Mouse (Mus musculus) liver, embryonic 16.5 days (tissue): Measurements from ENCODE around the gene Sema3d. TPM values are rescaled to one million over a fixed set of nuclear protein-coding genes. Genes with fewer than 3 reads are reported as not detected.

Experiments used
- ATAC-seq: fragments of 200-750 bp; cut with Nextera tagmentation; 2 replicates; pipeline ENCODE4 v1.8.0; 2017; ENCODE audit warnings: low read depth, mild to moderate bottlenecking, moderate number of reproducible peaks, moderate library complexity
- H3K27ac ChIP-seq: fragments of 300-500 bp; sonication (generic); 2 replicates; pipeline ENCODE4 v1.5.1; 2014; ENCODE audit warnings: mild to moderate bottlenecking, low read length
- H3K27me3 ChIP-seq: fragments of 300-500 bp; sonication (generic); 2 replicates; pipeline ENCODE4 v1.6.1; 2014; ENCODE audit warnings: low read depth, low read length, mixed read lengths; ENCODE audit not compliant: control insufficient read depth, insufficient read depth
- H3K36me3 ChIP-seq: fragments of 300-500 bp; sonication (generic); 2 replicates; pipeline ENCODE4 v1.6.1; 2014; ENCODE audit warnings: mild to moderate bottlenecking; ENCODE audit not compliant: control insufficient read depth, insufficient read depth
- H3K4me1 ChIP-seq: fragments of 300-500 bp; sonication (generic); 2 replicates; pipeline ENCODE4 v1.6.1; 2014; ENCODE audit warnings: low read depth, low read length, mixed read lengths; ENCODE audit not compliant: control insufficient read depth
- H3K4me2 ChIP-seq: fragments of 300-500 bp; sonication (generic); 2 replicates; pipeline ENCODE4 v1.6.1; 2014; ENCODE audit warnings: low read depth, low read length, mixed read lengths
- H3K4me3 ChIP-seq: fragments of 300-500 bp; sonication (generic); 2 replicates; pipeline ENCODE4 v1.5.1; 2014; ENCODE audit warnings: low read depth, mild to moderate bottlenecking, low read length
- H3K9ac ChIP-seq: fragments of 300-500 bp; sonication (generic); 2 replicates; pipeline ENCODE4 v1.6.1; 2014; ENCODE audit warnings: low read depth, low read length
- H3K9me3 ChIP-seq: fragments of 300-500 bp; sonication (generic); replicated peaks from 2 replicates; pipeline ENCODE4 v1.6.1; 2016; ENCODE audit warnings: low read length; ENCODE audit not compliant: control insufficient read depth
- WGBS: fragments of 180-500 bp; shearing (Covaris S2); extraction: QIAGEN DNeasy Blood & Tissue Kit; methylation state at CpG from one replicate; pipeline ENCODE4 v1.1.7; 2014; ENCODE audit not compliant: insufficient replicate concordance; 5-methylcytosine and 5-hydroxymethylcytosine counted together
- polyA plus RNA-seq: library from polyadenylated mRNA; unstranded; fragments of >200 nt; fragmentation: Nextera tagmentation; extraction: Ambion mirVana; gene quantifications from 2 replicates; pipeline ENCODE4 v1.2.1, GENCODE M21; 2015

Gene Sema3d
- polyA plus RNA-seq, 1 experiment from 2014 or later, result 1.4 TPM

DNA sequence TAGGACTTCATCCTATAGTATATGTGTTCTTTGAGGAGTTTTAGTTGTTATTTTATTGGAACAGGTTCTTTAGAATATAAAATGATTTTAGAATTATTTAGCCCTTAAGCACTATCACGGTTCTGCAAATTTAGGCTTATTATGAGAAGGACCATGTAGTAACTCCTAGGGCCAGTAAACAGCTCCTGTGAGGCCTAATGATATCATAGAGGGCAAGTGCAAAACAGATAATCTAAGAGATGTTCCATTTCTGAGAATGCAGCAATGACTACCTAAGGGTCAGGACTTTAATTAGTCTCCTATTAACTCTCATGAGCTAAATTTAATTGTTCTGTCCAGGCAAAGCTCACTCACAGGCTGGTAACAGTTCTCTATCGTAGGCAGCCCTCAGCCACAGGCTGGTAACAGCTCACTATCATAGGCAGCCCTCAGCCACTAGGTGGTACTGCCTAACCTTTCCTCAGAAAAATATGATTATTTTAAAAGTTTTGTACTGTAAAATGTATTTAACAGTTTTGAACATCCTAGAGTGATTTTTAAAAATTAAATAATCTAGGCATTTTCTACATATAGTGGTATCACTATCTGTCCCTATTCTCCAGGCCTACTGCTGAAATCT, 181.5 kb downstream of the Sema3d start:
- Histone ChIP-seq H3K9me3 (no peaks in the 10 kb centered on the region), H3K36me3 (no peaks in the 10 kb centered on the region), H3K4me3 (no peak overlapping the region), H3K4me2 (no peak overlapping the region), H3K27me3 (no peaks in the 10 kb centered on the region), H3K27ac (no peak overlapping the region), H3K4me1 (no peaks in the 10 kb centered on the region), H3K9ac (no peak overlapping the region)
- 55% methylated on average over 2 of the region's 2 CpGs for WGBS
- no peak for ATAC-seq

DNA sequence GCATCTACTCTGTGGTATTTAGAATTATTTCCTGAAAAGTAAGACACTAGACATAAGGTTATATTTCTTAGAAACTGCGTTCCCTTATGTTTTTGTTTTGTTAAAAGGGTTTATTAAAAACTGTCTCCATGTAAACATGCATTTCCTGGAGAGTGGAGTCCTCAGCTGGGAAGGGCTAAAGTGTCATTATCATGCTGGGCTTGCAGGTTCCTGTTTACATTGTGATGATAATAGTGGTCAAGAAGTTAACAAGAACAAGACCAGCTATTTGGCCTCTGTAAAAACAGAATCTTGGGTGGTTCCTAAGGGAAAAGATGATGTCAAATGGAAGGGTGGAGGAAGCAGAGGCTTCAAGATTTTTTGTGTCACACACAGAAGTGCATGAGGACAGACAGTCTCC, 183.4 kb downstream of the Sema3d start:
- ATAC-seq, result no peak
- no peaks in the 10 kb centered on the region for H3K27me3 ChIP-seq
- WGBS, result 33% methylated on average over 1 of the region's 1 CpGs
- H3K4me2 ChIP-seq, result no peak overlapping the region
- no peak overlapping the region for H3K4me3 ChIP-seq
- H3K36me3 ChIP-seq, result no peaks in the 10 kb centered on the region
- no peak overlapping the region for H3K27ac ChIP-seq
- no peaks in the 10 kb centered on the region for H3K4me1 ChIP-seq
- H3K9ac ChIP-seq, result no peak overlapping the region
- H3K9me3 ChIP-seq, result no peaks in the 10 kb centered on the region

DNA sequence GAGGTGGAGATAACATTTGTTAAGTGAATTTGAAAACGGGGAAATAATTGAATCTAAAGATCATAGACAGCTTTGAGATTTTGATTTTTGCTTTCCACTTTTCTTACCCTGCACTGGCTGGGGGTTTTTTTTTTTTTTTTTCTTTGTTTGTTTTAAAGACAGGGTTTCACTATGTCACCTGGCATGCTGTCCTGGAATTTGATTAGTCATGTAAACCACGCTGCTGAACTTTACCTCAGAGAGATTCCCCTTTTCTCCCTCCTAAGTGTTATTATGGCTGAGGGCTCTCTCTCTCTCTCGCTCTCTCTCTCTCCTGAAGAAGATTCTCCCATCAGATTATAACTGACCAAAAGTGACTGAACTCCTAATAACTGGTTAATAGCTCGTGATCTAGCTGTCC, 191.4 kb downstream of the Sema3d start:
- no peak overlapping the region for H3K4me3 ChIP-seq
- ATAC-seq, result no peak
- 35% methylated on average over 4 of the region's 4 CpGs for WGBS
- H3K36me3 ChIP-seq, result no peaks in the 10 kb centered on the region
- no peak overlapping the region for H3K9ac ChIP-seq
- H3K27ac ChIP-seq, result no peak overlapping the region
- no peaks in the 10 kb centered on the region for H3K27me3 ChIP-seq
- no peak overlapping the region for H3K4me2 ChIP-seq
- H3K4me1 ChIP-seq, result no peaks in the 10 kb centered on the region
- H3K9me3 ChIP-seq, result no peaks in the 10 kb centered on the region

DNA sequence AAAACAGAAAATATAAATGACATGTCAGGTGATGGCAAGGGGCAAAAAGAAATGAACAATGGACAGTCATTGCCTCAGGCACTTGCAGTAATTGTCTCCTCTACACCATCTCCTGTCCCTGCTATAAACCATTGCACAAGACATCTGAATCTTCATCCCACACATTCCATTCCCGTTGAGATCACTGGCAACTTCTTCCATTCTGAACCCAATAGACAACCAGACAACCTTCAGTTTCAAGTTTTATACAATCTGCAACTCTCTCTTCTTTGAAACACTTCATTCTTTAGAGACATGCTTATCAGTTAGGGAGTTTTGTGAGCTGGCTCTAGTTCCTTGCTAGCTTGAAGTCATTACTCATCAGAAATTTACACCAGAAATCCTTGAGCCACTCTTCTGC, 192.1 kb downstream of the Sema3d start:
- Histone ChIP-seq H3K9me3 (no peaks in the 10 kb centered on the region), H3K4me1 (no peaks in the 10 kb centered on the region), H3K9ac (no peak overlapping the region), H3K36me3 (no peaks in the 10 kb centered on the region), H3K27ac (no peak overlapping the region), H3K4me2 (no peak overlapping the region), H3K4me3 (no peak overlapping the region), H3K27me3 (no peaks in the 10 kb centered on the region)
- WGBS, result 36% methylated on average over 1 of the region's 1 CpGs
- no peak for ATAC-seq

DNA sequence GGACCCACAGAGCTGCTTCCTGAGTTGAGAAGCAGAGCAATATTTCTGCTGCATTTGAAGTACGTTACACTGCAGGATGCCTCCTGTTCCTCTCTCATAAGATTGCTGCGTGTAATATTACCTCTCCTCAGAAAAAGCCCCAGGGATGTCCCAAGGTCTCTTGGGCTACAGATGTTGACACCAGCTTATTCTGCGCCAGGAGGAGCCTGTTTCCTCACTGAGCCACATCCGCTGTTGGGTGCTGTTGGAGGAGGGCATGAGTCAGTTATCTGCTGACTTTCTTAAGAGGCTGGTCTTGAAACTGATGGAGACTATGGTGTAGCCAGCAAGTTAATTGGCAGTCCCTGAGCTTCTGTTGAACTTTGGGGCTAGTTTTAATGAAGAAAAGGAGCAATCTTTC, 196.6 kb downstream of the Sema3d start:
- Histone ChIP-seq H3K36me3 (no peaks in the 10 kb centered on the region), H3K9ac (no peak overlapping the region), H3K27ac (no peak overlapping the region), H3K4me3 (no peak overlapping the region), H3K4me2 (no peak overlapping the region), H3K27me3 (no peaks in the 10 kb centered on the region), H3K4me1 (no peaks in the 10 kb centered on the region), H3K9me3 (no peaks in the 10 kb centered on the region)
- 28% methylated on average over 4 of the region's 4 CpGs for WGBS
- ATAC-seq, result peak; percentile 41; the same call in 1 of the 2 replicates

DNA sequence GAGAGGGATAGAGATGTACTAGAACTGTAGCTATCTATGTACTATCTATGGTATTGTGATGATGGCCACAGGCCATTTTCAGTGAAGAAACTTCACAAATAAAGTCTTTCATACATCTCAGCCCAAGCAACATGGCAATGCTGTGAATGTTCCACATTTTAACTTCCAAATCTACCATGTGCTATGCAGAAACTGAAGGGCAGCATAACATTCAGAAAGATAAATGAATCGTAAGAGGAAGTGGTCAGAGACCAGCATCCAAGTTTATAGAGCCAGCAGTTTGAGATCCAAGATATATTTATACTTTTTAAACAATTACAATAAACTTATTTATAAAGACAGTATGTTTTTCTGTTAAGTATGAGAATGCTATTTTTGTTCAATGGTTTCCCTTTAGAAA, 199.4 kb downstream of the Sema3d start:
- ATAC-seq, result no peak
- 49% methylated on average over 1 of the region's 1 CpGs for WGBS
- no peaks in the 10 kb centered on the region for H3K4me1 ChIP-seq
- no peak overlapping the region for H3K27ac ChIP-seq
- no peaks in the 10 kb centered on the region for H3K9me3 ChIP-seq
- no peak overlapping the region for H3K4me2 ChIP-seq
- H3K4me3 ChIP-seq, result no peak overlapping the region
- no peaks in the 10 kb centered on the region for H3K27me3 ChIP-seq
- no peak overlapping the region for H3K9ac ChIP-seq
- H3K36me3 ChIP-seq, result no peaks in the 10 kb centered on the region

DNA sequence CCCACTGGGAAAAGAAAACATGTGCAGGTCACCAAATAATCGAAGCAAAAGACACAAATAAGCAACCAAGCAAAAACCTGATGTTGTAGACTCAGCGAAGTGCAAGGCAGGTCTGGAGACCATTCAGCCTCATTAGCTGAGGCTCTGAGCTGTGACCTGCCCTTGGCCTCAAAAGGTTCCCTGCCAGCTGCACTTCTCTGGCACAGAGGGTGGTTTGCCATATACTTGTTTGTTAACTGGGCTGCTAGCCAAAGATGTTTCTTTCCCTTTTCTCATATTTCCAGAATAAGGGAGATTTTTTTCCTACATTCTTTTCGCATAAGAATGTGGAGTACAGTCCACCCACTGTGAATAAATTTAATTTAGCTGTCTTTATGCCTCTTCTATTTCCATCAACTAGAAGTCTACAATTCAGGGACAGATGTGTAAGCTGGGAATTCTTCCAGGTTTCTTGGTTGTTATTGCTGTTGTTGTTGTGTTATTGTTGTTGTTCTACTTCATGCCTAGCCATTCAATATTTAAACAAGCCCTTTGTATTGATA, 200.2 kb downstream of the Sema3d start:
- Histone ChIP-seq H3K4me2 (no peak overlapping the region), H3K27ac (no peak overlapping the region), H3K27me3 (no peaks in the 10 kb centered on the region), H3K36me3 (no peaks in the 10 kb centered on the region), H3K9me3 (no peaks in the 10 kb centered on the region), H3K4me1 (no peaks in the 10 kb centered on the region), H3K9ac (no peak overlapping the region), H3K4me3 (no peak overlapping the region)
- 62% methylated on average over 3 of the region's 3 CpGs for WGBS
- ATAC-seq, result no peak

DNA sequence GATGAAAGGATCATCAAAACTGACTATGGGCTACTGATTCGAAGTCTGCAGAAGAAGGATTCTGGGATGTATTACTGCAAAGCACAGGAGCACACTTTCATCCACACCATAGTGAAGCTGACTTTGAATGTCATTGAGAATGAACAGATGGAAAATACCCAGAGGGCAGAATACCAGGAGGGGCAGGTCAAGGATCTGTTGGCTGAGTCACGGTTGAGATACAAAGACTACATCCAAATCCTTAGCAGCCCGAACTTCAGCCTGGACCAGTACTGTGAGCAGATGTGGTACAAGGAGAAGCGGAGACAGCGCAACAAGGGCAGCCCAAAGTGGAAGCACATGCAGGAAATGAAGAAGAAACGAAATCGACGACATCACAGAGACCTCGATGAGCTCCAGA, 201.7 kb downstream of the Sema3d start:
- no peak overlapping the region for H3K4me2 ChIP-seq
- H3K9ac ChIP-seq, result no peak overlapping the region
- WGBS, result 70% methylated on average over 9 of the region's 9 CpGs
- no peaks in the 10 kb centered on the region for H3K27me3 ChIP-seq
- no peak overlapping the region for H3K4me3 ChIP-seq
- ATAC-seq, result no peak
- no peaks in the 10 kb centered on the region for H3K9me3 ChIP-seq
- H3K4me1 ChIP-seq, result no peaks in the 10 kb centered on the region
- no peaks in the 10 kb centered on the region for H3K36me3 ChIP-seq
- H3K27ac ChIP-seq, result no peak overlapping the region

DNA sequence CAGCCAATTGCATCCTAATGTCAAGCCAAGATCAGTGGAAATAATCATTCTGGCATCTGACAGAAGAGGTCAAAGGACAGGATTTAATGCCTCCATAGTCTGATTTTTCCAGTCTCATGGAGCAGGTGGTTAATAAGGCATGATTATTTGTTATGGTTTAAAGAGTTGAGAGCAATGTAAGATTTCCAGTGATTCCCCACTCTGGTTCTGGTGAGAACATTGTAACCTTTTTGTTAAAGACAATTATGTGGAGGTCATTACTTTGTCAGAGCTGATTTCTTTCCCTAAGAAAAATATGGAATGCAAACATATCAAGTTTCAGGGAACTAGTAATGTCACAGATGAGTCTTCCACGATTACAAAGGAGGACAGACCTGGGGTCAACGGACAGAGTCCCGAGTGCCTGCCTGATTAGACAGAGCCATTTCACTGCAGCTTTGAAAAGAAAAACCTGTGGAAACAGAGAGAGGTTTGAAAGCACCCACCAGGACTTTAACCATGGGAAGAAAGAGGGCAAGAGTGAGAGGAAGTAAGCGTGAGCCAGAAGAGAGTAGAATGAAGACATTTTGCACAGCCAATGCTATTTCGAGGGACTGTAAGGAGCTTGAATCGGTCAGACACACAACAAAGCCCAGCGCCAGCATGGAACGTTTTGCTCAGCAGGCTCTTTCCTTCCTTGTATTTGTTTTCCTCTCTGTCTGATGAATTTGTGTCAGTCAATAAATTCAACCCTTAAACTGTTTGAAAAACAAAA, 251.2 kb downstream of the Sema3d start:
- Histone ChIP-seq H3K4me2 (no peak overlapping the region), H3K4me3 (no peak overlapping the region), H3K9me3 (no peaks in the 10 kb centered on the region), H3K27ac (no peak overlapping the region), H3K27me3 (no peaks in the 10 kb centered on the region), H3K9ac (no peak overlapping the region), H3K36me3 (no peaks in the 10 kb centered on the region), H3K4me1 (no peaks in the 10 kb centered on the region)
- WGBS, result 52% methylated on average over 8 of the region's 8 CpGs
- ATAC-seq, result no peak
